Mouse (Mus musculus): Measurements from ENCODE around the gene B4galt1.
A peak's percentile ranks its signal among the peaks of the same experiment; 100 is the strongest.

B4galt1 gene

DNA sequence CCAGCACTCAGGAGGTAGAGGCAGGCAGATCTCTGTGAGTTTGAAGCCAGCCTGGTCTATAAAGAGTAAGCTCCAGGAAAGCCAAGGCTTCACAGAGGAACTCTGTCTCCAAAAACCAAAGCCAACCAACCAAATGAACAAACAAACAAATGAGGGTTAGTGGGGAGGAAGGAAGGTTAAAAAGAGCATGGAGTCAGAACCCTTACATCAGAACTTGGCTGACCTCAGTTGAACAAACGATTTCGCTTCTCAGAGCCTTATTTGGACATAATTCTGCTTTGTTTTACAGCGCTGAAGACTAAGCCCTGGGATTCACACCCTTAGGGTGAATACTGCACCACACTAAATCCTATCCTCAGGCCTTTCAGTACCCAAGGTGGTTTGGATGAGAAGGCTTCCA is 18.3 kb upstream of the B4galt1 start:
- no peak for DNase-seq (ENCODE audit: low read depth, low spot score)

DNA sequence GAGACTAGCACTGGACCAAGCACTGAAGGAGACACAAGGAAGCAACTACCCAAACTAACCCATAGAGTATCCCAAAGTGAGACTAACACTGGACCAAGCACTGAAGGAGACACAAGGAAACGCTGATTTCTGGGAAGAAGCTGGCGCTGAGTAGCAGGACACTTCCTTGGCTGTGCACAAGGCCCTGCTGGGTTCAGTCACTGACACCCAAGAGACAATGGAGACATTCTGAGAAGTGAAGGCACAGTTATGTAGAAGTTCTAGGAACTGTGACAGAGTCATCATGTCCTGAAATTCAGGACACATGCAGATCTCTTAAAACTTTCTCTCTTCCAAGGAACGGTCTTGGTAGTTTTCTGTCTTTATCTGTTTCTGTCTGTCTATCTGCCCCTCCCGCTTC is 16.4 kb upstream of the B4galt1 start:
- DNase-seq (ENCODE audit: low read depth, low spot score) = no peak

DNA sequence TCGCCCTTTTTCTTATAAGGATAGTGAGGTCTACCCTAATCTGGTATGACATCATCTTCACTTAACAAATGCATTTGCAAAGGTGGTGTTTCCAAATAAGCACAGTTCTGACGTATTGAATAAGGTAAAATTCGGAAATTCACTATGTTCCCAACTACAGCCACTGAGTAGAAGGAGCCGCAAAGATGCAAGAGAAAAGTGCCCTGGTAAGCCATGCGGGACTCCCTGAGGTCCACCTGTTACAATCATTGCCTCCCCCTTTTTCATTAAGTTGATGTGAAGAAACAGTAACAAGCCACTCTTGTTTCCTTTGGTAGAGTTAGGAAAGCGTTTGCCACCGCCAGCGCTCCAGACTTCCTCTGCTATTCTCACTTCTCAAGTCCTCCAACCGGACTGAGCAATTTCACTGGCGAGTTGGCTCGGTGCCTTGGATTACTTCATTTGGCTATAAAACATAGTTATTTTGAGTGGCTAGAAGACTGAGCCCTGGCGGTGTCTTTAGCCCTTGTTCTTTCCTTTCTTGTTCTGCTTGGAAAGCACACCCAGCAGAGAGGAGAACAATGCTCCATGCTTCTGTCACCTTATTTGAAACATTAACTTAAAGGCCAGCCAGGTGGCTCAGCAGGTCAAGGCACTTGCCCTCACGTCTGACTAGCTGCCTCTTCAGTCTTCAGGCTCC is 14.9 kb upstream of the B4galt1 start:
- peak; percentile 82 for DNase-seq (ENCODE audit: low read depth, low spot score)

DNA sequence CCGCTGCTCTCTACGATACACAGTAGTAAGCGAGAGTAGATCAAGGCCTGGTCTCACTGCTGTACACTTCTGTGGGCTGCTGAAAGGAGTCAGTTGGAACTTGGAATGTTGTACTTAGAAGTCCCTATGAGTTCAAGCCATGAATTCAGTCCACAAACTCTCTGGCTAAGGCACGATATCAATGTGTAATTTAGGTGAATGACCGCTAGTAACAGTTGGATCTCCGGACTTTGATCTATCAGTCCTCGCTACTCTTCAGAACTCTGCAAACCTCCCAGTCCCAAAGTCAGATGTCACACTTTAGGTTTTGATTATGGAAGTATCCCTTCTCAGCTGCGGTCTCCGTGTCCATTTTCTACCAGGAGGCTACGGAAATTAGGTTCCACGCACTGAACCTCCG is 10.6 kb upstream of the B4galt1 start:
- no peak for DNase-seq (ENCODE audit: low read depth, low spot score)

DNA sequence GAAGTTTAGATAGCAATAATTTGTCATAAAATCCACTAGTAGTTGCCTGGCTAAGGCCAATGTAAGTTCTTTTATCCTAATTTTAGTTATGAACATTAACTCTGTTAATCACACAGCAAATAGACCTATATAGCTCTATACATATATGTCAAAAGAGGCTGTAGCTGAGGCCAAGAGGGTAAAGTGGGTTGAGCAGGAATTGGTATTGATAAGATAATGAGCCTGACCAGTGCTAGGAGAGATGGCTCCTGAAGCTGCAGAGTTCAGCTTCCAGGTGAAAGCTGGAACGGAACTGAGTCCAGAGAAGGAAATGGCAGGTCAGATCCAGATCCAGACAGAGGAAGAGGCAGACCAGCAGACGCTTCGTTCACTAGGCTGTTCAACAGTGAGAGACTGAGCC is 9.5 kb upstream of the B4galt1 start:
- no peak for DNase-seq (ENCODE audit: low read depth, low spot score)

DNA sequence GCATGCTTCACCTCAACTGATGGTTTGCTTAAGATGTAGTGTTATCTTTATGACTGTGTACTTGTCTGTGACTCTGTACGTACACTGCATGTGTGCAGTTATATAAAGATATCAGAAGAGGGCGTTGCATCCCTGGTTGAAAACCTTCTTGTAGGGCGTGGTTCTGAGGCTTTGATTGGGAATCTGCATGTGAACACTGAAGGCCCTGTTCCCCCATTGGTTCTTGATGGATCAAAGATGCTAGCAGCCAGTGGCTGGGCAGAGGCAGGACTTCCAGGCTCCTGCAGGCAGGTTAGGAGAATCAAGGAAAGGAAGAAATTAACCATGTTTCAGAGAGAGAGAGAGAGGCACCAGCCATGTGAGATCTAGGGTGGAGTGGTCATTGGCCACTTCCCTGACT is 7.3 kb upstream of the B4galt1 start:
- DNase-seq (ENCODE audit: low read depth, low spot score) = no peak

DNA sequence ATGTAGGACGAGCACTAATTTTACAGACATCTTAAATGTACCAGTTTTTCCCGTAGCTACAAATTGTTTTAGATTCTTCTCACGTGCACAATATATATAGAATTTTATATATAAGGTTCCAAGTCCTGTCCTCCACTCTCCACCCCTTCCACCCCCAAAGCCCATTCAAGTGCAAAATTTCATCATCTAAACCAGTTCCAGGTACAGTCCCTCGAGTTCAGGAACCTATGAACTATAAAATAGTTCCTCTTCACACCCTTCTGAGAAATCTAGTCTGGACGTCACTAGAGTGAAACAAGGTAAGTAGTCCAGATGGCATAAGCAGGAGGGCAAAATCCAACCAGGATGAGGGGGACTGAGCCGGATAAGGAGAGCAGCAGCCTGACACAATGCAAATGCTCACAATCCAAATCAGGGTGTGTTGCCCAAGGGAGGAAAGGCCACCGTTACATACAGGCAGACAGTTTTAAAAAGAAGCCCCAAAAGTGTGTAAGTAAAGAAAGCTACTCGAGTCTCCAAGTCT is 4.1 kb upstream of the B4galt1 start:
- no peak for DNase-seq (ENCODE audit: low read depth, low spot score)

DNA sequence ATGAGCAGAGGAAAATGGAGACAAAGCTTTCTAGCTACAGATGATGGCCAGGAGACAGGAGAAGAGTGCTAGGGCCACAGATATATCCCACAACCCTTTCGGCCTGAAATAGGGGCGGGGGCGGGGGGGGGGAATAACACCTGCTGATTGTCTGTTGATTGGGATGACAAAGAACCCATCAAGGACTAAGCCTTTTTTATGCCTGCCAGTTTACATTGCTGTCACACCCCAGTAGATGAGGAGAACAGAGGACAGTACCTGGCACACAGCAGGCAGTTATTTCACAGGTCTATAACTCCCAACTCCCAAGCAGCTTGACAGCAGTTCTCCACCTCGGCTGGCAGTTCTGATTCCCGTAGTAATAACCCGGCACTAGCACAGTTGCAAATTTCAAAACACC is 2.8 kb upstream of the B4galt1 start:
- DNase-seq (ENCODE audit: low read depth, low spot score) = no peak

DNA sequence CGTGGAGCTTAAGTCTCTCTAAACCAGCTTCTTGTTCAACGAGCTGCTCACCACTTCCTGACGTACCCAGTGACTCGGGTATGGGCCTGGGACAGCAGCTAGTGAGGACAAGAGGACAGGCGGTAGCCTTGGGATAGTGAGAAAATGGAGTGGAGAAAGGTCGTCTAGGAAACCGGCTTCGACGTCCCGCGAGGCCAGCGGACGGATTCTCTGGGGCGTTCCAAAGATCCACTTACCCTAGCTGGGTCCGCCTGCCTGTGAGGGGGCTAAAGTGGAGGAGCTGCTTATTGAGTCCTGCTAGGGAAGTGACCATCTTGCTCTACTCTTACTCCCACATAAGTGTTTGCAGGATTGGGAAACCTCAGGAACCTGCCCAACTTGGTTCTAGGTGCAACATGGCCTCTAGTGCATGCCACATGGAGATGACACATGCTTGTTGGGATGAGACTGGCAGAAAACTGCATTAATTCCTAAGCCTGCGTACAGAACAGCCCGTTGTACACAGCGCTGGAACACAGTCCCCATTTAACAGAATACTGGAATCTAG is 655 bp upstream of the B4galt1 start:
- DNase-seq (ENCODE audit: low read depth, low spot score) = no peak

DNA sequence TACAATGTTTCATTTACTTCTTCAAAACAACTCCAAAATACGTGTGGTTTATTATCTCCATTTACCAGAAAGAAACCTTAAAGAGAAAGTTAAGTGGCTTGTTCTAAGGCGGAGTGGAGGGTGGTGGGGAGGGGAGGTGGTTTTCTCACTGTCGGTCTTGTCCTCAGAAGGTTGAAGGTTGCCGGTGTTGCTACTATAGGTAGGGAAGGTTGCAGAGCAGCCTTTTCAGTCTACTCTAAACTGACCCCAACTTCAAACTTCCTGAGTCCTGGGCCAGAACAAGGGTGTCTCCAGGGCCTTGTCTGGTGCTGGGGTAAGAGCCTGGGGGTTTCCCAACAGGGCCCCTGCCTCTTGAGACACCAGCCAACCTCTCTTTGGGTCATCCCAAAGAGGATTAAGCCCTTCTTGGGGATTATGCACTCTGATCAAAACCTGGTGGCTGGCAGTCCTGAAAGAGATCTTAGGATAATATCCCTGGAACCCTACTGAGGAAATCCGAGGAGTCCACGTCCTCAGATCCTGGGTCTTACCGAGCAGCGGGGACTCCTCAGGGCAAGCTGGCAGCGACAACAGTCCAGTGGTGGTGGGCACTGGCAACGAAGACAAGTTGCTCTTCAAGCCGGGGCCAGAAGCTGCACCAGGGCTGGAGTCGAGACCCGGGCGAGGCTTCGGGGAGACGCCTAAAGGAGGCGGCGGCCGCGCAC is 792 bp downstream of the B4galt1 start:
- DNase-seq (ENCODE audit: low read depth, low spot score) = no peak

DNA sequence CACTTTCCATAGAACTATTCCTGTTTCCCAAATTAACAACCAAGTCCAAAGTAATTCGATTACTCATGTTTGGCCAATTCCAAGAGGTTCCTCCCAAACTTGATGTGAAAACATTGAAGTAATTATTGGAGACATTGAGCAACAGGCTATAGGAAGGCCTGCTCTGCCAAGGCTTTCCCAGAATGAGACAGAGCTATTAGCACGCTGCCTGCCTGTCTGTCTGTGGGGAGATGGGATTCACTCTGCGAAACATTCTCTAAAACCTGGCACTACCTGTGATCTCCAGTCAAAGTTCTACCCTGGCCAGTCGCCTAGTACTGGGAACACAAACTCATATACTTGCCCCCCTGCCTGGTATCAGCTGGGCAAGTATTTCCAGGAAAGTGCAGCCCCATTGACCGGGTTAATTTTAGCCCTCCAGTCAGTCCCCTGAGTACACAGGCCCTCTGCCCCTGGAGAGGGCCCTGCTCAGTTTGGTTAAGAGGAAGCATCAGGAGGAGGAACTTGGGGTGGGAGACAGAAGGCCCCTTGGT is 1.5 kb downstream of the B4galt1 start:
- DNase-seq (ENCODE audit: low read depth, low spot score) = no peak

DNA sequence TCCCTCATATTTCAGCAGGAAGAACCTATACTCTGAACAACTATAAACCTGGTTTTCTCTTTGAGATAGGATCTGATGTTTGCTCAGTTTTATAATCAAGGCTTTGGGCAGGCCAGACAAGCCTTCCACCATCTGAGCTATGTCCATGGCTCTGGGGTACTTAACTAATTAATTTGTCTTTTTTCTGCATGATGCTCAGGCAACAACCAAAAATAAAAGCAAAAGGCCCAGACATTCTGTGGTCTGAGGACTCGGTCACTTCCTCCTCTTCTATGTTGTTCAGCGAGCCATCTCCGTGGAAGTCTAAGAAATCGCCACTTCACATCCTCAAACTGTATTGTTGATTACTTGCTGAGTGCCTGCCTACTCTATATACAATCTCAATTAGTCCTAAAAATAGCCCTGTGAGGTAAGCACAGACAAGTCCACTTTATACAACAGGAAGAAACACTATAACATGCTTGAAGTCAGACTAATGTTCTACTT is 2.0 kb downstream of the B4galt1 start:
- no peak for DNase-seq (ENCODE audit: low read depth, low spot score)

DNA sequence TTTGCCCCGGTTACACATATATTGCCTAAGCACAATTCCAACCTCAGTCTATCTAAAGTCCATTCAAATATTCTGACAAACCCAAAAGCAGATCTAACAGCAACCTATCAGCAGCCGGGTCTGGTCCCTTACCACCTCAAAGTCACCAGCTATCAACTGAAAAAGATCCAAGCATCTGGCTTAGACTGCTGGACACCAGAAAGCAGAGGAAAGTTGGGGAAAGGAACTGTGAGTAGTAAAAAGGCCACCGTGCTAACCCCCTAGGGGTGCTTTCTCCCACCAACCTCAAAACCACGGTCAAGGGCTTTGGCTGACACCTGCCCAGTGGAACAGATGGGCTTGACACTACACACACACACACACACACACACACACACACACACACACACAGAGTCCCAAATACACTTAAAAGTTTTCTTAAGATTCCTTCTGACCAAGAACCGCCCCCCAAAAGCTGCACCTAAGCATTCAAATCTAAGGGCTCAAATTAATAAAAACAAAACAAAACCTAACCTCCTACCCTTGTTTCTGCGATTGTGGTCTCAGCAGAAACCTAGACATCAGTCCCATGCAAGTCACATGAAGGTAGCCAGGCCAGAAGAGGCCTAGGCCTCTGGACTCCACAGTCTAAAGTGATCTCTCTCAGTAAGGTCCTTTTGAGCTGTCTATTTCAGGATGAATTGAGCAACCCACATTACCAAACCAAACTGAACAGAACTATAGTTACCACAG is 2.6 kb downstream of the B4galt1 start:
- DNase-seq (ENCODE audit: low read depth, low spot score) = no peak

DNA sequence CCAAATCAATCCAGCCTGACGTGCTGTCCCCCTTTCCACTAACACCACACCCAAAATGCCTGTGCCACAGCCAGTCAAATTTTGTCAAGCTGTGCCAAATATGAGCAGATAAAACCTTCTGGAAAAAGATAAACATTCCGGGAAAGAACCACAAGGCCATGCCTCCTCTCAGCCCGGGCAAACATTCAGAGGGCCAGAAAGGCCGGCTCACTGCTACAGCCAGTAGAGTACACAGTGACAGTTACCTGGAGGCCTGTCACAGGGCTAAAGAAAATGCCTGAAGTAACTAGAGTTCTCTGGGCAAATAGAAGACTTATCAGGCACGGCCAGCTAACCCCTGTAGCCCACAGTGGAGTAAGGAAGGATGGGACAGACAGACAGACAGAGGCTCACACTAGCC is 3.2 kb downstream of the B4galt1 start:
- no peak for DNase-seq (ENCODE audit: low read depth, low spot score)

DNA sequence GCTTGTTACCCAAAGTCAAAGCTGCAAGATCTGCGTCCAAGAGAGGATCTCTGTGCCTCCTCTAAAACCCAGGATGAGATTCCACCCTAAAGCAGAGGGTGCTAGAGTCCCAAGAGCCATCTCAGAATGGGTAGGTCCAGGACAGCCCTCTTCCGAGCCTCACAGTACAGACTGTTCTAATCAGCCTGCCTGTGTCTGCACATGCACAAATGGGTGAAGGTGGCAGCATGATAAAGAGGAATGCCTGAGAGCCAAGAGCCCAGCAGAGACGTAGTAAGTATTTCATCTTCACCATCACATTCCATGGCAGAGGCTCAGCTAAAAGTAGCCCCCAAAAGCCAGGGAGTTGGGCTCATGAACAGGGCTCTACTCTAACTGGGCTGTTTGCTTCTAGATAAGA is 4.3 kb downstream of the B4galt1 start:
- DNase-seq (ENCODE audit: low read depth, low spot score) = no peak

DNA sequence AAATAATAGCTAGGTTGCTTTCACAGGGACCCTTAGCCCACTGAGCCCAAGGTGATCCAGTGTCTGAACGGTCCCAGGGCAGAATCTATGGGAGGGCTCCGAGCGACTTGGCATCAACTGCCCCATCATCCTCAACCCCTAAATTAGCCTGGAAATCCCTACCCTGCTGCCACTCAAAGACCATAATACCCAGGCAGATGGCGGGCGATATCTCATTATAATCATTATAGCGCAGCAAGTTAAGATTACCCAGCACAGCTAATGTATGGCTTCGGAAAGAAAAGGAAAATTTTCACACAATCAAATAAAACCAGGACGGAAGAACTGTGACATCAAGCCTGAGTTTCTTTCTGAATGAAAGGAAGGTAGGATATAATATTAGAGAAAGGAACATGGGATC is 5.6 kb downstream of the B4galt1 start:
- DNase-seq (ENCODE audit: low read depth, low spot score) = no peak

DNA sequence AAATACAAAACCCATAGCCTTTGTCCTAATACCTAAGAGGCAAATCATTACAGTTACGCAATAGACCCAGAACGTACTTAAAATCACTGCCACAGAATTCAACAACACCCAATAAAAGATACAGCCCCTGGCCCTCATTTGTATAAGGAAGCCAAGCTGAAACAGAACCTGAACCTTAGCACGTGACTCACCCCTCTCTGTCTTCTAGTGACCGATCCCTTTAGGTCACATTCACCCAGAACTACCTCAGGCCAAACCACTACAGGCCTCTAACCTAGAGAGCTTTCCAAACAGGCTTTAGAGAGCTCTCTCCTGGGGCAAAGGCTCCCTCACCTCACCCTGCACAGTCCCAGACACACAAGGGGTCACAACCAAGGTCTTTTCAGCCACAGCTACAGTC is 6.6 kb downstream of the B4galt1 start:
- no peak for DNase-seq (ENCODE audit: low read depth, low spot score)

DNA sequence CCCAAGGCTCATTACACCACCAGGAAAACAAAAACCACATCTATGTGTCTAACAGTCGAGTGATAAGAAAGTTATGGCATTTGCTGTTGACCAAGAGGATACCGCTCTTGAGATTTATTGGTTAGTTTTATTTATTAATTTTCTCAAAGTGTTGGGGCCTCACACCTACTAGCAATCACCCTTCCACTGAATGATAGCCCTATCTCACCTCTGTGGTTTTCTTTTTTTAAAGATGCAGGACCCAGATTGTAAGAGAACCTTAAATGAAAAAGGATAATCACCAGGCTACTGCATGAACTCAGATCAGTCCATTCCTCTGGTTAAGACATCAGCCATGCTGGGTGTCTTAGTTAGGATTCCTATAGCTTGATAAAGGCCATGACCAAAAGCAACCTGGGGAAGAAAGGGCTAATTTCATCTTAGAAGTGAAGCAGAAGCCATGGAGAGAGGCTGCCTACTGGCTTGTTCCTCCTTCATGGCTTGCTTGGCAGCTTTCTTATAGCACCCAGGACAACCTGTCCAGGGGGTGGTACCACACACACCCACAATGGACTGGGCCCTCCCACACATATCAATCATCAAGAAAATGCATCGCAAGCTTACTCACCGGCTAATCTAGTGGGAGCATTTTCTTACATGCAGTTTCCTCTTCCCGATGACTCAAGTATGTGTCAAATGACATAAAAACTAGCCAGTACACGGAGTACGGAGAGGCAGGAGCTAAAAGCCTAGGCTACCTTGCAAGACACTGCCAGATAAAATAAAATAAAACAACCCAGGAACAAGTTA is 7.5 kb downstream of the B4galt1 start:
- DNase-seq (ENCODE audit: low read depth, low spot score) = peak; percentile 42

DNA sequence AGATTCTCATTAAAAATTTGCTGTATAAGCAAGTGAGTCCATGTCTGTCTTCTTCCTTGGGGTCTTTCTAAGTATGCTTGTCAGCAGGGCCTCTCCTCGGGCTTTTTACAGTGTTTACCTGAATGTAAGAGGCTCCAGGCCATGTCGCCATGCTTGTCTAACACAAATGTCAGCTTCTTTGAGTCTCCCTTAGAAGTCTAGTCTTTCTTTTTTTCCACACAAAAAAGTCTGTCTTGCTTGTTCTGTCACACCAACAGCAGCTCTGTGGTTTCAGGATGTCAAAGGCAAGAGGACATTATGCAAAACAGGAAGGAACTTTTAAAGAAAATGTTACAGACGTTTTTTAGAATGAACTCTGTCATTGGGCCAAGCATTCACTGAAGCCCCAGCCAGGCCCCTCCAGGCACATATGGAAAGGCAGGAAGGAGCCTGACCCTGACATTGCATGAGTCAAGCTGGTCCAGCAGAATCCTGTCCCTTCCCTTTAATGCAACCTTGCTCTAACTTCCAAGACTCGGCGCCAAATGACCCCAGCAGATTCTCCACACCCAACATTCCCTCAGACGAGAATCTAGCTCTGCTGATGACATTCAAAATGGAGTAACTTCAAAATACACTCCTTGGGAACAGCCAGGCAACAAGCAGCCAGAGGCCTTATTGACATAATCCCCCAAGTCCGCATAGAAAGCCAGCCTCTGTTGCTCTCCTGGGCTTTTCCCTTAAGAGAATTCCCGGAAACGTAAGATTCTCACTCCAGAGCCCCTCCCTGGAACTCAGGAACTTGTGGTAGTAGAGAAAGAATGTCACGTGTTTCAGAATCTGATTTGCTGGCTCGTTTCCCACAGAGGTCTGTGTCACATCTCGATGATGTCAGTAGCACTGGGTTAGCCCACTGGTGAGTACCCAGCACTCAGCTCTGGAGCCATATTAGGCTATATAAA is 8.7 kb downstream of the B4galt1 start:
- no peak for DNase-seq (ENCODE audit: low read depth, low spot score)

DNA sequence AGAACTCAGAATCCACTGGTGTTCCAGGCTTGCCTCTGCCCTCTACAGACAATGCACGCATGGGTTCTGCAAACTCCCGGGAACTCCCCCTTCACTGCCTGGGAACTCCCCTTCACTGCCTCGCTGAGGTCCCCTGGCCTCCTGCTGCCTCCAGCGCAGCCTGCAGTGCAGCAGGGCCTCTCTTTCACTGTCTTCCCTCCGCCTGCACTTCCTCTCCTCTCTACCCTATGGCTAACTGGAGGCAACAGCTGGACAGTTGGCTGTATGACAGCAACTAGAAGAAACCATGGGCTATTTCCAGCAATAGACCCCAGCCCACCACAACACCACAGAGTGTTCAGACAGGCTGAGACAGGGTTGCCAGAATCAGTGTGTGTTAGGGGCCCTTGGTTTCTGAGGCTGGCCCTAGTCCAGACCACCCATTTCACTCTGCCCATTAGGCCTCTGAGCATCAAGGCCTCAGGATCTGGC is 9.5 kb downstream of the B4galt1 start:
- no peak for DNase-seq (ENCODE audit: low read depth, low spot score)
